Mouse (Mus musculus) hindbrain, postnatal 0 days (tissue): ENCODE data around the gene Shld2. TPM values are rescaled to one million over a fixed set of nuclear protein-coding genes. Genes with fewer than 3 reads are reported as not detected.

Source experiments
- ATAC-seq: fragments of 200-750 bp; cut with Nextera tagmentation; 2 replicates; pipeline ENCODE4 v1.8.0; 2017; ENCODE audit warnings: mild to moderate bottlenecking, moderate TSS enrichment, moderate library complexity
- DNase-seq: peaks from one replicate; pipeline ENCODE4 v3.0.0-alpha.2; 2015; ENCODE audit warnings: low spot score
- H3K27ac ChIP-seq: fragments of 300-500 bp; sonication (generic); 2 replicates; pipeline ENCODE4 v1.5.1; 2014; ENCODE audit warnings: mild to moderate bottlenecking
- H3K27me3 ChIP-seq: fragments of 300-500 bp; sonication (generic); 2 replicates; pipeline ENCODE4 v1.6.1; 2014; ENCODE audit warnings: low read length, mixed read lengths; ENCODE audit not compliant: insufficient read depth
- H3K36me3 ChIP-seq: fragments of 300-500 bp; sonication (generic); 2 replicates; pipeline ENCODE4 v1.6.1; 2014; ENCODE audit warnings: low read length, mixed read lengths; ENCODE audit not compliant: insufficient read depth
- H3K4me1 ChIP-seq: fragments of 300-500 bp; sonication (generic); 2 replicates; pipeline ENCODE4 v1.6.1; 2014; ENCODE audit warnings: antibody characterized with exemption, low read length, mixed read lengths; ENCODE audit not compliant: insufficient read depth
- H3K4me2 ChIP-seq: fragments of 300-500 bp; sonication (generic); 2 replicates; pipeline ENCODE4 v1.6.1; 2014; ENCODE audit warnings: low read depth, mild to moderate bottlenecking, low read length, moderate library complexity, mixed read lengths
- H3K4me3 ChIP-seq: fragments of 300-500 bp; sonication (generic); 2 replicates; pipeline ENCODE4 v1.5.1; 2014; ENCODE audit warnings: low read length
- H3K9ac ChIP-seq: fragments of 300-500 bp; sonication (generic); replicated peaks from 2 replicates; pipeline ENCODE4 v1.6.1; 2014; ENCODE audit warnings: mild to moderate bottlenecking, low read length, moderate library complexity, mixed read lengths
- H3K9me3 ChIP-seq: fragments of 300-500 bp; sonication (generic); 2 replicates; pipeline ENCODE4 v1.6.1; 2016; ENCODE audit warnings: low read length, mixed read lengths
- CTCF ChIP-seq: IDR thresholded peaks from 2 replicates; pipeline ENCODE4 v1.5.1; 2016; ENCODE audit warnings: antibody characterized with exemption, control low read depth, low read depth
- WGBS: fragments of 180-500 bp; shearing (Covaris S2); extraction: QIAGEN DNeasy Blood & Tissue Kit; methylation state at CpG from one replicate; pipeline ENCODE4 v1.1.7; 2014; 5-methylcytosine and 5-hydroxymethylcytosine counted together
- polyA plus RNA-seq: library from polyadenylated mRNA; unstranded; fragments of >200 nt; fragmentation: Nextera tagmentation; extraction: Ambion mirVana; gene quantifications from 2 replicates; pipeline ENCODE4 v1.2.1, GENCODE M21; 2015
- total RNA-seq: library from RNA; depleted of rRNA; stranded (reverse); fragments of >200 nt; gene quantifications from 2 replicates; pipeline ENCODE4 v1.2.3, GENCODE M21; 2014; rRNA removed

Gene Shld2
- total and polyA plus RNA-seq, 2 experiments from 2014 or later, result 4.0 to 9.2 TPM

DNA sequence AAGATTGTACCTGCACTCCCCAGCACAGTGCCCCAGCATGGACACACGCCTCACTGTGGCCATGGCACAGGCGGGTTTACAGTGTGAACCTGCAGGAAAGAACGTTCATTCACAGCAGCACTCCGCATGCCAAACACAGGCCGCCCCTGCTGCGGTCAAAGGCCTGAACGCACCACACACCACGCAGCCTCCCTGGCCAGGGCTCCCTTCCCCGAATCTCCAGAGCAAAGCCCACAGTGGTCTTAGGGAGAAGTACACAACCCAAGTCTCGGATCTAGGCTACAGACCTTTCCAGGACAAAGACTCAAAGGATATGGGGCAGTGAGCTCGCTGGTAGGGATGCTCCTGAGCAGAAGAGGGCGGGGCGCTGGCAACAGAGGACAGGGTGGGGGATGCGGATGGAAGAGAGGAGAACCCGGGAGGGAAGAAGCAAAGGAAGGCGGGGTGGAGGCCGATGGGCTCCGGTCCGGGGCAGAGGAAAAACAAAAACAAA, 109.5 kb downstream of the Shld2 start:
- DNase-seq, result peak; percentile 71
- Histone ChIP-seq H3K9ac (peak overlapping the region; percentile 75), H3K4me1 (peaks cover 8% of the 10 kb centered on the region), H3K4me3 (peak overlapping the region; percentile 60), H3K9me3 (no peaks in the 10 kb centered on the region), H3K27me3 (no peaks in the 10 kb centered on the region), H3K36me3 (no peaks in the 10 kb centered on the region), H3K4me2 (peak overlapping the region; percentile 65), H3K27ac (peak overlapping the region; percentile 59)
- TF ChIP-seq CTCF, result peak; percentile 45
- peak; percentile 86 for ATAC-seq
- WGBS, result 2% methylated on average over 19 of the region's 19 CpGs

DNA sequence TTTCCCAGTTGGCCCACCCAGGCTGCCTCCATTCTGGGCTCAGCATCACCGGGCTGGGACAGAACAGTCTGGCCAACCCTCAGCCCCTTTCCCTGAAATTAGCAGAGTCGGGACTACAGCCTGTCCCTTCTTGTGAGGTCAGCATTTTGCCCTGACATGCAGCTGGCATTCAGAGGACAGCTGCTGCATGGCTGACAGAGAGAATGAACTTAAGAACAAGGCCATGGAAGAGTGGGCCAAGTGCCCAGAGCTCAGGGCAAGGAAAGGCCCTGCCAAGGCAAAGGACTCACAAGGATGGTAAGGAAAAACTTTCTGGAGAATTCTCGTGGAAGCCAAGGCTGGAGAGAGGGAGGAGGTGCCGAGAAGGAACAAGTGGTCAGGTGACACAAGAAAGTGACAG, 113.6 kb downstream of the Shld2 start:
- no peaks in the 10 kb centered on the region for H3K27me3 ChIP-seq
- no peaks in the 10 kb centered on the region; the same call in 1 of the 2 replicates for H3K36me3 ChIP-seq
- no peak overlapping the region for H3K27ac ChIP-seq
- TF ChIP-seq CTCF, result no peak
- H3K9ac ChIP-seq, result no peak overlapping the region
- H3K9me3 ChIP-seq, result no peaks in the 10 kb centered on the region
- H3K4me1 ChIP-seq, result peaks cover 8% of the 10 kb centered on the region
- H3K4me3 ChIP-seq, result no peak overlapping the region
- ATAC-seq, result no peak
- DNase-seq, result peak; percentile 32
- H3K4me2 ChIP-seq, result no peak overlapping the region
- 41% methylated on average over 4 of the region's 4 CpGs for whole genome bisulfite sequencing

DNA sequence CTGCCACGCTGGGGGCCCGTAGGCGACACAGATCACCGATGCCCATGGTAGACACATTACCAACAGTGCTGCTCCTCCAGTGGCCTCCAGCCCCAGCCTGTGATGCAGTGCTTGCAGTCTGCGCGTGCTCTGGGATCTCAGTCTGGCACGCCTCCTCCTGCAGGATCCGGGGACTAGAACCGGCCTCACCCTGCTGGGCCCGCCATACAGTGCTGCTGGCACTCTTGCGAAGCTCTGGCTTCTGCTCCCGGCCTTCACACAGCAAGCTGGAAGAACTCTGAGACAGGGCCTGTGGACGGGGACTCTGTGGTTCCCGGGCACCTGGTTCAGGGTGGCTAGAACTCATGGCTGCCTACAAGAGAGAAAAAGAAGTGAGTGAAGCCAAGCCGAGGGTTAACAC, 114.8 kb downstream of the Shld2 start:
- Histone ChIP-seq H3K27ac (no peak overlapping the region), H3K4me1 (peaks cover 8% of the 10 kb centered on the region), H3K9ac (no peak overlapping the region), H3K9me3 (no peaks in the 10 kb centered on the region), H3K36me3 (no peaks in the 10 kb centered on the region; the same call in 1 of the 2 replicates), H3K4me2 (no peak overlapping the region), H3K4me3 (no peak overlapping the region), H3K27me3 (no peaks in the 10 kb centered on the region)
- 89% methylated on average over 15 of the region's 15 CpGs for WGBS
- no peak for ATAC-seq
- TF ChIP-seq CTCF, result no peak
- DNase-seq, result no peak

DNA sequence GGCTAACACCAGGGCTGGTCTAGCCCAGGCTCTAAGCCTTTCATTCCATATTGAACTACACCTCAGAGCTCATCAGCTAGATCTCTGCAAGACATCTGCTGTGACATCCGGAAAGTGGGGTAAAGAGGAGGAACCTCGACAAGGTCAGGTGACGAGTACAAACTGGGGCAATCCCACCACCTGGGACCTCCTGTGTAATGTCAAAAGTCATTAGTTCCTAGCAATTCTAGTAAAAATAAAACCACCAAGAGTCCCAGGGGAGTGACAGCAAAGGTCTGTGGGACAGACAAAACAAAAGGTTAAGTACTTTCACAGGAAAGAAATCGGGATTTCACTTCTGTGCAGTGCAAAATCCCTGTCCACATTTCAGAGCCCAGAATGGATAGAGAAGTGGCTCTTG, 116.4 kb downstream of the Shld2 start:
- no peak overlapping the region for H3K4me3 ChIP-seq
- no peak for ATAC-seq
- H3K4me2 ChIP-seq, result no peak overlapping the region
- H3K9ac ChIP-seq, result no peak overlapping the region
- H3K27ac ChIP-seq, result no peak overlapping the region
- no peaks in the 10 kb centered on the region for H3K9me3 ChIP-seq
- TF ChIP-seq CTCF, result no peak
- DNase-seq, result no peak
- no peaks in the 10 kb centered on the region; the same call in 1 of the 2 replicates for H3K36me3 ChIP-seq
- 78% methylated on average over 4 of the region's 4 CpGs for WGBS
- H3K4me1 ChIP-seq, result peaks cover 4% of the 10 kb centered on the region; the same call in 1 of the 2 replicates
- H3K27me3 ChIP-seq, result no peaks in the 10 kb centered on the region

DNA sequence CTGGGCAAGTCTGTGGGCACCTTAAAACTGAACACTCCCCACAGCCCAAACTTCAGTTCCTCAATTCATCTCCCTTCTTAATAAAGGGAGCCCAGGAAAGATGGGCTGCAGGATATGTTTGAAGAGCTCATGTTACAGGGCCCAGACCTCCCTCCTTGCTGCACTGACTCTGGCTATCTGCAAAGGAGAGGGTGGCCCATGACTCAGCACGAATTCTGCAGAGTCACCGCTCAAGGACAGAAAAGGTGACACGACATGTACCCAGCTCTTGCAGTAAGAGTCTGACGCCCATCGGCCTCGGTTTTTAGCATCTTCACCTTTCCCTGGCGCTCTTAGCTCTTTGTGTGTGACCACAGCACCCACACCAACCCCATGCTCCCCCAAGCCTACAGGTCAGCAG, 119.9 kb downstream of the Shld2 start:
- ATAC-seq (no peak), DNase-seq (no peak)
- H3K36me3 ChIP-seq, result no peaks in the 10 kb centered on the region; the same call in 1 of the 2 replicates
- no peaks in the 10 kb centered on the region for H3K9me3 ChIP-seq
- no peak overlapping the region for H3K9ac ChIP-seq
- H3K27me3 ChIP-seq, result no peaks in the 10 kb centered on the region
- no peak for TF ChIP-seq CTCF
- H3K27ac ChIP-seq, result no peak overlapping the region
- no peak overlapping the region for H3K4me3 ChIP-seq
- no peaks in the 10 kb centered on the region for H3K4me1 ChIP-seq
- 77% methylated on average over 7 of the region's 7 CpGs for WGBS
- H3K4me2 ChIP-seq, result no peak overlapping the region

DNA sequence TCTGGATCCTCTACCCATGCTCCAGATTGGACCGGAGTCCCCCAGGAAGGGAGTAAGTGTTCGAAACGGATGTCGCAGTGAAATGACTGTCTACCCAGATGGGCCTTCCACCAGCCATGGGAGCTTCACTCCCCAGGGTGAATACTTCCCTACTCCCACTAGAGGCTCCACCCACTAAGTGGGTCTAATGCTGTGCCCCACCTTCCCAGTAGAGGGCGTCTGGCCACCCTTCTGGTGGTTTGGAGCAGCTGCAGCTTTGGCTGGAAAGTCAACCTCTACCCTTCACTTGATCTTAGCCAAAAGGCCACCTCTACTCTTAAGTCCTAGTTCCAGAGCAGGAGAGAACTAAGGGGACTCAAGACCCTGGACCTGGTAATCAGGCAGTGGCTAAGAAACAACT, 121.7 kb downstream of the Shld2 start:
- no peak overlapping the region for H3K9ac ChIP-seq
- peak; percentile 33 for DNase-seq
- TF ChIP-seq CTCF, result peak; percentile 68

More for the DNA sequence above, 121.7 kb downstream of the Shld2 start:
- H3K9me3 ChIP-seq, result no peaks in the 10 kb centered on the region
- no peak overlapping the region for H3K27ac ChIP-seq
- H3K4me1 ChIP-seq, result no peaks in the 10 kb centered on the region
- 66% methylated on average over 5 of the region's 5 CpGs for WGBS
- peak; percentile 13; the same call in 1 of the 2 replicates for ATAC-seq
- no peak overlapping the region for H3K4me3 ChIP-seq
- no peaks in the 10 kb centered on the region; the same call in 1 of the 2 replicates for H3K36me3 ChIP-seq
- no peak overlapping the region for H3K4me2 ChIP-seq
- H3K27me3 ChIP-seq, result no peaks in the 10 kb centered on the region

Other genes starting within 250 kb of the Shld2 start
- 0.11 TPM in 1 of 2 replicates, not detected in the other for gene Anxa8, start 224.5 kb downstream of the Shld2 start, total RNA-seq
- gene Anxa8, start 224.5 kb downstream of the Shld2 start, polyA plus RNA-seq, result 0.37 and 0.90 TPM in 2 replicates
- 2.2 TPM in 1 of 2 replicates, not detected in the other for gene A630023A22Rik, start 207.7 kb downstream of the Shld2 start, total RNA-seq
- gene A630023A22Rik, start 207.7 kb downstream of the Shld2 start, polyA plus RNA-seq, result not detected in 2 replicates
- gene Npy4r, start 158.0 kb downstream of the Shld2 start, total RNA-seq, result 0.21 and 0.25 TPM in 2 replicates
- 0.11 and 0.24 TPM in 2 replicates for gene Npy4r, start 158.0 kb downstream of the Shld2 start, polyA plus RNA-seq
- gene Gprin2, start 108.8 kb downstream of the Shld2 start, total RNA-seq, result 31.7 and 33.6 TPM in 2 replicates
- 4.3 and 8.1 TPM in 2 replicates for gene Gprin2, start 108.8 kb downstream of the Shld2 start, polyA plus RNA-seq
- 0.63 and 2.1 TPM in 2 replicates for gene Syt15, start 90.9 kb downstream of the Shld2 start, total RNA-seq
- gene Syt15, start 90.9 kb downstream of the Shld2 start, polyA plus RNA-seq, result 0.83 and 1.1 TPM in 2 replicates
- gene Glud1, start 234 bp upstream of the Shld2 start, total RNA-seq, result 243 and 272 TPM in 2 replicates
- 143 and 153 TPM in 2 replicates for gene Glud1, start 234 bp upstream of the Shld2 start, polyA plus RNA-seq
- not detected in 2 replicates for gene Fam25c, start 44.9 kb upstream of the Shld2 start, total RNA-seq
- gene Fam25c, start 44.9 kb upstream of the Shld2 start, polyA plus RNA-seq, result not detected in 2 replicates
- gene Sncg, start 64.3 kb upstream of the Shld2 start, total RNA-seq, result 49.5 and 65.3 TPM in 2 replicates
- 164 and 165 TPM in 2 replicates for gene Sncg, start 64.3 kb upstream of the Shld2 start, polyA plus RNA-seq
- 6.8 and 8.1 TPM in 2 replicates for gene Mmrn2, start 65.0 kb upstream of the Shld2 start, total RNA-seq
- gene Mmrn2, start 65.0 kb upstream of the Shld2 start, polyA plus RNA-seq, result 2.5 and 2.6 TPM in 2 replicates
- gene Bmpr1a, start 192.8 kb upstream of the Shld2 start, total RNA-seq, result 52.5 and 53.8 TPM in 2 replicates
- gene Bmpr1a, start 192.8 kb upstream of the Shld2 start, polyA plus RNA-seq, result 20.6 and 21.1 TPM in 2 replicates
- not detected in 2 replicates for gene 9230112D13Rik, start 212.3 kb upstream of the Shld2 start, total RNA-seq
- gene 9230112D13Rik, start 212.3 kb upstream of the Shld2 start, polyA plus RNA-seq, result not detected in 2 replicates